Mouse (Mus musculus): Measurements from ENCODE around the gene Btrc.
"Not testable (repeated sequence)": the region's sequence is repeated elsewhere in the genome, so short reads cannot be mapped to it uniquely, and the experiment has no call there.

The Btrc gene

GRCm38 (mm10) chr19:45363384-45363926 is at the start of gene Btrc:
Btrc (plus strand) TSS chr19:45363734.
- peak; percentile 100 for DNase-seq (ENCODE audit: low read depth)

GRCm38 (mm10) chr19:45317473-45317882 is 46.1 kb upstream of the Btrc start:
- DNase-seq (ENCODE audit: low read depth), result no peak

GRCm38 (mm10) chr19:45321062-45321461 is 42.5 kb upstream of the Btrc start:
- no peak for DNase-seq (ENCODE audit: low read depth)

DNA sequence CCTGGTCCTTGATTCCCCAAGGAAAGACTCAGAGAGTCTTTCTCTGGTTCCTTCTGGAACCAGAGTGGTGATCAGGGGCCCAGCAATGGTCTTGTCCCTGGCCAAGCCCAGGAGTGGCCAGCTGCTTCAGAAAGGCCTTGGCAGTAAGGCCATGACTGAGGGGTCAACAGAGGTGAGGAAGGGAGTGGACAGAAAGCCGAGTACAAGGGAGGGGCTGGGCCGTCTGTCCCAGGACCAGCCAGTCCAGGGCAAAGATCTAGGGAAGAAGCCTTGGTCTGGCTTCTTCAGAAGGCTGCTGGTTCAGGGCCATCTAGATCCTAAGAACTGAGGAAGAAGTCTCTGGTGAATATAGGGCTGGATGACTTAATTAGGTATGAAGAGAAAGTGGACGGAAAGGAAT is 34.5 kb upstream of the Btrc start:
- no peak for DNase-seq (ENCODE audit: low read depth)

DNA sequence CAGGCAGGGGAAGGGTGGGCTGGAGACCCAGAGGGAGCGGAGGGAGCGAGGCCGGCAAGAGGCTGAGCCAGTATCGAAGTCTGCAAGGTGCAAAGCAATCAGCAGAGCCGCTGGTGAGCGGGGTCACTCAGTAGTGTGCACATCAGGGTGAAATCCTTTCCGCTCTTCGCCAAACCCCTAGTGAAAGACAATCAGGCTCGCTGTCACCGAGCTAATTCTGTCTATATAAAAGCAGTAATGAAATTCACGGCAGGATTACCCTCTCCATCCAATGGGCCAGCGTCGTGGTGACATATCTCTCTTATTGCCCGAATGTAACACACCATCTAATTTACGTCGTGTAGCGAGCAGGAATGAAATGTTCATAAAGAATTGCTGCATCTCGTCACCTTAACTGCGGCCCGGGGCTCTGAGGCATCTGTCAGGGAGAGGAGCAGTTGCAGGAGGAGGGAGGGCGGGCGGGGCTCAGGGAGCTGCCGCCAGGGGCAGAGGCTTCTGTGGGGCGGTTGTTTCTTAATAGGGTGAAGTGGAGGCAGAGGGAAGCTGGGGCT is 33.7 kb upstream of the Btrc start:
- DNase-seq (ENCODE audit: low read depth), result no peak

GRCm38 (mm10) chr19:45336718-45337117 is 26.8 kb upstream of the Btrc start:
- no peak for DNase-seq (ENCODE audit: low read depth)

DNA sequence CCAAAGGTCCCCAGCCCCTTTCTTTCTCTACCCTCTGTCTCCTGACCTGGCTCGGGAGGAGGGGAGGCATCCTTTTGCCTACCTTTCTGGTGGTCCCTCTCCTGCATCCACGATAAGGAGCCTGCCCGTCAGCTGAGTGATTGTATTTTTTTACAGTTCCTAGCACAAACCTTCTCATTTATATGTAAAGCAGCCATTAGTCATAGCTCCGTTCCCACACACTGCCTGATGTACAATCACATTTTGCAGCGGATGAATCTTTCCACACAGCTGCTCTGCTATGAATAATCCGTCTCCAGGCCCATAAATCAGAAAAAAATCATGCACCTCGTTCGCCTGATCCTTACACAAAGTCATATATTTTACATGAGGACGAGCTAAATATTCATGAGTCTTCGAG is 25.4 kb upstream of the Btrc start:
- no peak for DNase-seq (ENCODE audit: low read depth)

- DNase-seq (ENCODE audit: low read depth), result no peak
These were observed 19.6 kb upstream of the Btrc start for GRCm38 (mm10) chr19:45343941-45344340.

- DNase-seq (ENCODE audit: low read depth), result no peak
These were observed 15.3 kb upstream of the Btrc start for GRCm38 (mm10) chr19:45348188-45348587.

GRCm38 (mm10) chr19:45350456-45350855 is 13.1 kb upstream of the Btrc start:
- no peak for DNase-seq (ENCODE audit: low read depth)

DNA sequence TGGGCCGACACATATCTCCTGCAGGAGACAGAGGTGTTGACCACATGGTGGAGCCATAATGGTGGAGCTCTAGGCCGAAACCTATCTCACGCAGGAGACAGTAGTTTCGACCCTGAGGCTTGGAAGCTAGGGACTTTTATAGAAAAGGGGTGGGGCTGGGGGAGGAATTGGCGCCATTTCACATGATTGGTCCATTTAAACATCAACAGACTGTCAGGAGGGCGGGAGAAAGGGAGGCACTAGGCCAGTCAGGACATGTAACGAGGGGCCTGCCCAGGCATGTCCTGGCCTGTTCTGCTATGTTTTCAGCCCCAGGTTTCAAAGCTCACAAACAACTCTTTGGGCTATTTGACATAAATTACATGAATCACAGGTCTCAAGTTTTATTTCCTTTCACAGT is 10.8 kb upstream of the Btrc start:
- not testable (repeated sequence) for DNase-seq (ENCODE audit: low read depth)

DNA sequence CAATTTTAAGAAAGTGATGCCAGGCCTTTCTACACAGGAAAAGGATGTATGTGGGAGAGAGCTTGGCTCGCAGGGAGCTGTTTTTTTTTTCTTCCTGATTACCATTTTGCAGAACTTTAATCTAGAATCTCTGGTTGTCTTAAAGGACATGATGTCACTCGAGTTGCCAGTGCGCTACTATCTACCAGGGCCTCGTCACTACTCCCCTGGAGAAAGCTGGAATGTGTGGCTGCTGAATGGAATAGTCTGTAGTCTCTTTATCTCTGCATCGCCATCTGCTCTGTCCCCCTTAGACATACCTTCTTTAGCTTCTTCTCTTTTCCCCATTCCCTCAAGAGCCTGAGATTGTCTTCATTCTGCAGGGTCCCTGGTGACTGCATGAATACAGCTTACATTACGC is 7.9 kb upstream of the Btrc start:
- DNase-seq (ENCODE audit: low read depth), result no peak

GRCm38 (mm10) chr19:45356868-45357267 is 6.7 kb upstream of the Btrc start:
- DNase-seq (ENCODE audit: low read depth), result not testable (repeated sequence)

GRCm38 (mm10) chr19:45360486-45360885 is 3.0 kb upstream of the Btrc start:
- DNase-seq (ENCODE audit: low read depth), result no peak

- no peak for DNase-seq (ENCODE audit: low read depth)
These were observed 428 bp downstream of the Btrc start for GRCm38 (mm10) chr19:45363933-45364391.

DNA sequence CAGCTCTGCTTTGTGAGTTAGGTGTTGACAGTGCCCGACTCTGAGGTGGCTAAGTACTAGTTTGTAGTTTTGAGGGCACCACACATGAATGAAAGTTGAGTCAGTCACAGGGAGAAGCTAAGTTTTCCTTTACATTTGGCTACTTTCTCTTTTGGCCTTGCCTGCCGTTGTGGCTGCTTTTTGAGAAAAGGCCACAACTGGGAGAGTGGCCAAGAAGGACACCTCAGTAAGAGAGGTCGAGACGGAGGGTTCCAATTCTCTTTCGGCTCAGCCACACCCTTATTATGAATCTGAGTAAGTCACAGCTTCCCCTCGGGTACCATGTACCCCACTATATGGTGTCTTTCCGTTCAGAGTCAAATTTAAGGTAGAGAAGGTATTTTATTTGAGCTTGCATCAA is 3.1 kb downstream of the Btrc start:
- no peak for DNase-seq (ENCODE audit: low read depth)

GRCm38 (mm10) chr19:45384815-45385214 is 21.3 kb downstream of the Btrc start:
- DNase-seq (ENCODE audit: low read depth), result not testable (repeated sequence)

- no peak for DNase-seq (ENCODE audit: low read depth)
These were observed 25.0 kb downstream of the Btrc start for GRCm38 (mm10) chr19:45388551-45388950.

- no peak for DNase-seq (ENCODE audit: low read depth)
These were observed 30.5 kb downstream of the Btrc start for GRCm38 (mm10) chr19:45394078-45394477.

- DNase-seq (ENCODE audit: low read depth), result peak; percentile 16
These were observed 47.5 kb downstream of the Btrc start for GRCm38 (mm10) chr19:45411000-45411399.

- no peak for DNase-seq (ENCODE audit: low read depth)
These were observed 49.2 kb downstream of the Btrc start for GRCm38 (mm10) chr19:45412694-45413093.

DNA sequence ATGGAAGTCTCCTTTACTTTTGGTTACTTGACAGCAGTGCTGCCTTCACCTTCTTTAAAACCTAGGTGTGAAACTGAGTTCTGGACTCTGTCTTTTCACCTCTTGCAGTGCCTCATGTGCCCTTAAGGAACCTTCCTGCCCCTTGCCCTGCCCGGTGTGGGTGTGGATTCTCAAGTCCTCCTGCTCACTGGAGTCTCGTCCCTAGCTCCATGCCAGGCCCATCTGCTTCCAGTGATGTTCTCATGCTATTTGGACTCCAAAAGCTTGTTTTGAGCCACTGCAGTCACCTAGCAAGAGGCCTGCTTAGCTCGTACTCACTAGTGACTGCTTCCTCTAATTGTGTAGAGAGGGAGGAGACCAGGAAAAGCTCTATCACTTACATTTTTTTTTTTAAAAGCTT is 50.4 kb downstream of the Btrc start:
- no peak for DNase-seq (ENCODE audit: low read depth)

DNA sequence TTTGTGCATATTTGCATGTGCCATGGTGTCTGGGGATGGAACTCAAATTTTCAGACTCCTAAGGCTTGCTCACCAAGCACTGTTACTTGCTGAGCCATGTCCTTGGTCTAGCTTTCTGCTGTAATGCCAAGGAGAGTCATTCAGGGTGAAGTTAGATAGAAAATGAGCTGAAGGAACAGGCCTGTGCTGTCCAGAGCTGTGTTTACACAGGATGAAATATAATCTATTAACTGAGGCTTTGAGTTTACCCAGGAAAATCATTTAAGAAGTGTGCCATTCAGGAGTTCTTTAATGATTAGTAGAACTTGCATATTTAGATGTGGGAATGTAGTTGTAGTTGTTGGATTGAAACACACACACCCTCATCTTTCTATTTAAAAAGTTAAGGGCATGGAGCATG is 54.1 kb downstream of the Btrc start:
- DNase-seq (ENCODE audit: low read depth), result no peak

GRCm38 (mm10) chr19:45422276-45422675 is 58.7 kb downstream of the Btrc start:
- DNase-seq (ENCODE audit: low read depth), result no peak
